Mouse (Mus musculus) ES-E14 (cell line): Measurements from ENCODE around the gene Olfr1141.

ENCODE experiments used
- CHD2 ChIP-seq: IDR thresholded peaks from 2 replicates; pipeline ENCODE4 v1.6.1; 2014; ENCODE audit warnings: mild to moderate bottlenecking, low read depth, low read length, inconsistent platforms
- MAFK ChIP-seq: IDR thresholded peaks from 2 replicates; pipeline ENCODE4 v1.6.1; 2014; ENCODE audit warnings: mild to moderate bottlenecking, low read depth, low read length, inconsistent platforms; ENCODE audit not compliant: insufficient read depth
- ZC3H11A ChIP-seq: IDR thresholded peaks from 2 replicates; pipeline ENCODE4 v1.6.1; 2012; ENCODE audit warnings: low read depth, mild to moderate bottlenecking, inconsistent platforms, low read length, borderline replicate concordance
- ZNF384 ChIP-seq: IDR thresholded peaks from 2 replicates; pipeline ENCODE4 v1.6.1; 2012; ENCODE audit warnings: low read depth, low read length, inconsistent platforms

- no peak for TF ChIP-seq ZC3H11A
- TF ChIP-seq CHD2 = no peak
- no peak for TF ChIP-seq MAFK
- TF ChIP-seq ZNF384 = no peak
Observed at GRCm38 (mm10) chr2:87779183-87779582, 25.4 kb upstream of the Olfr1141 start, which contains the start of gene Olfr152.
